Mouse (Mus musculus): ENCODE results near the gene Eif2b4. TPM values are rescaled to one million over a fixed set of nuclear protein-coding genes. Genes with fewer than 3 reads are reported as not detected.
"Not testable (repeated sequence)": the region's sequence is repeated elsewhere in the genome, so short reads cannot be mapped to it uniquely, and the experiment has no call there.

Gene Eif2b4
- polyA plus RNA-seq, 1 experiment from 2014 or later = 93.2 TPM

GRCm38 (mm10) chr5:31220448-31221303 is 27.4 kb upstream of the Eif2b4 start, which contains the start of gene Ppm1g:
Gene Ppm1g (minus strand): TSS chr5:31220687.
- H3K9me3 ChIP-seq (ENCODE audit: control insufficient read depth, low read length) = no peaks in the 10 kb centered on the region
- DNase-seq (ENCODE audit: low spot score) (peak; percentile 99), ATAC-seq (replicated peaks; ENCODE audit: low FRiP score) (peak; percentile 94)
- peak within 1 kb of the TSS; percentile 91 for H3K4me2 ChIP-seq
- H3K9ac ChIP-seq (ENCODE audit: low read depth, low read length) = peak within 1 kb of the TSS; percentile 96
- H3K4me1 ChIP-seq (replicated peaks; ENCODE audit: control insufficient read depth, insufficient read depth, low read length) = peaks cover 9% of the 10 kb centered on the region
- no peaks in the 10 kb centered on the region for H3K36me3 ChIP-seq (ENCODE audit: control insufficient read depth, insufficient read depth, low read length)
- WGBS = under 1% methylated on average over 68 of the region's 70 CpGs
- peak within 1 kb of the TSS; percentile 92 for H3K27ac ChIP-seq (ENCODE audit: low read depth, low read length)
- peak within 1 kb of the TSS; percentile 93 for H3K4me3 ChIP-seq (ENCODE audit: low read depth, low read length)
- H3K27me3 ChIP-seq (replicated peaks; ENCODE audit: control insufficient read depth, insufficient read depth, low read length) = no peaks in the 10 kb centered on the region

DNA sequence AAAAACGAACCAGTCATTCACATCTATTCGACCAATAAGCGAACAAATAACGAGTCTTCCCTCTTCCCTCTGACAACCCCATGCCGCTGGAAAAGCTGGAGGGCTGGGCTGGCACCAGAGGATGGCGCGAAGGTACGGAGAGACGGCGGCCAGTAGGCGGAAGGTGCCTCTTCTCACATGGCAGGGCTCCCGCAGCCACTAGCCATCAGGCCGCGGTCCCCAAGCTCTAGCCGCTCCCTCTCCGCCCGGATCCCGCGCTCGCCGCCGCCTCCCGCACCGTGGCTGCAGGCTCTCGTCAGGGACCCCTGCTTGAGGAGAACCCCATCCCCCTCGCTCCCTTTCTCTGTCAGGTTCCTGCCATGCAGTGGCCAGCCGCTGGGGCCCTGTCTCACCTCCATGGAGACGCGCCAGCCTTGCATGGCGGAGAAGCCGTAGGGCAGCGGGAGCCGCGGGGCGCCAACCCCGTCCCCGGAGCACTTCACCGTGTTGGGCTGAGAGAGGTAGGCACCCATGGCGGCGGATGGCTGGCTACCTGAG is 26.7 kb upstream of the Eif2b4 start:
- Histone ChIP-seq H3K4me2 (peak overlapping the region; percentile 91), H3K9me3 (ENCODE audit: control insufficient read depth, low read length) (no peaks in the 10 kb centered on the region), H3K4me3 (ENCODE audit: low read depth, low read length) (peak overlapping the region; percentile 93), H3K36me3 (ENCODE audit: control insufficient read depth, insufficient read depth, low read length) (no peaks in the 10 kb centered on the region), H3K27me3 (replicated peaks; ENCODE audit: control insufficient read depth, insufficient read depth, low read length) (no peaks in the 10 kb centered on the region), H3K4me1 (replicated peaks; ENCODE audit: control insufficient read depth, insufficient read depth, low read length) (peaks cover 9% of the 10 kb centered on the region), H3K9ac (ENCODE audit: low read depth, low read length) (peak overlapping the region; percentile 96), H3K27ac (ENCODE audit: low read depth, low read length) (peak overlapping the region; percentile 92)
- WGBS = under 1% methylated on average over 39 of the region's 40 CpGs
- ATAC-seq (replicated peaks; ENCODE audit: low FRiP score) = peak; percentile 52
- DNase-seq (ENCODE audit: low spot score) = no peak

GRCm38 (mm10) chr5:31219474-31219873 is 26.2 kb upstream of the Eif2b4 start:
- H3K27ac ChIP-seq (ENCODE audit: low read depth, low read length) = peak overlapping the region; percentile 92
- H3K4me1 ChIP-seq (replicated peaks; ENCODE audit: control insufficient read depth, insufficient read depth, low read length) = peaks cover 9% of the 10 kb centered on the region
- peak overlapping the region; percentile 96 for H3K9ac ChIP-seq (ENCODE audit: low read depth, low read length)
- peak overlapping the region; percentile 91 for H3K4me2 ChIP-seq
- peak overlapping the region; percentile 93 for H3K4me3 ChIP-seq (ENCODE audit: low read depth, low read length)
- no peaks in the 10 kb centered on the region for H3K9me3 ChIP-seq (ENCODE audit: control insufficient read depth, low read length)
- 1% methylated on average over 11 of the region's 11 CpGs for WGBS
- no peaks in the 10 kb centered on the region for H3K27me3 ChIP-seq (replicated peaks; ENCODE audit: control insufficient read depth, insufficient read depth, low read length)
- H3K36me3 ChIP-seq (ENCODE audit: control insufficient read depth, insufficient read depth, low read length) = no peaks in the 10 kb centered on the region
- DNase-seq (ENCODE audit: low spot score) (no peak), ATAC-seq (replicated peaks; ENCODE audit: low FRiP score) (no peak)

GRCm38 (mm10) chr5:31219070-31219469 is 25.8 kb upstream of the Eif2b4 start:
- Histone ChIP-seq H3K9ac (ENCODE audit: low read depth, low read length) (peak overlapping the region; percentile 55), H3K4me3 (ENCODE audit: low read depth, low read length) (peak overlapping the region; percentile 93), H3K27me3 (replicated peaks; ENCODE audit: control insufficient read depth, insufficient read depth, low read length) (no peaks in the 10 kb centered on the region), H3K4me2 (peak overlapping the region; percentile 91), H3K27ac (ENCODE audit: low read depth, low read length) (peak overlapping the region; percentile 92), H3K9me3 (ENCODE audit: control insufficient read depth, low read length) (no peaks in the 10 kb centered on the region), H3K36me3 (ENCODE audit: control insufficient read depth, insufficient read depth, low read length) (no peaks in the 10 kb centered on the region), H3K4me1 (replicated peaks; ENCODE audit: control insufficient read depth, insufficient read depth, low read length) (peaks cover 9% of the 10 kb centered on the region)
- ATAC-seq (replicated peaks; ENCODE audit: low FRiP score) = no peak
- no peak for DNase-seq (ENCODE audit: low spot score)
- WGBS = 5% methylated on average over 2 of the region's 2 CpGs

GRCm38 (mm10) chr5:31218294-31218693 is 25.1 kb upstream of the Eif2b4 start:
- Histone ChIP-seq H3K36me3 (ENCODE audit: control insufficient read depth, insufficient read depth, low read length) (no peaks in the 10 kb centered on the region), H3K27ac (ENCODE audit: low read depth, low read length) (peak overlapping the region; percentile 92), H3K9me3 (ENCODE audit: control insufficient read depth, low read length) (no peaks in the 10 kb centered on the region), H3K4me3 (ENCODE audit: low read depth, low read length) (peak overlapping the region; percentile 93), H3K4me1 (replicated peaks; ENCODE audit: control insufficient read depth, insufficient read depth, low read length) (peaks cover 9% of the 10 kb centered on the region), H3K27me3 (replicated peaks; ENCODE audit: control insufficient read depth, insufficient read depth, low read length) (no peaks in the 10 kb centered on the region), H3K9ac (ENCODE audit: low read depth, low read length) (no peak overlapping the region), H3K4me2 (peak overlapping the region; percentile 91)
- WGBS = 30% methylated on average over 7 of the region's 7 CpGs
- DNase-seq (ENCODE audit: low spot score) (no peak), ATAC-seq (replicated peaks; ENCODE audit: low FRiP score) (peak; percentile 54)

- WGBS = 74% methylated on average over 6 of the region's 6 CpGs
- H3K27me3 ChIP-seq (replicated peaks; ENCODE audit: control insufficient read depth, insufficient read depth, low read length); H3K36me3 ChIP-seq (ENCODE audit: control insufficient read depth, insufficient read depth, low read length); H3K4me3 ChIP-seq (ENCODE audit: low read depth, low read length); DNase-seq (ENCODE audit: low spot score); H3K4me1 ChIP-seq (replicated peaks; ENCODE audit: control insufficient read depth, insufficient read depth, low read length); H3K27ac ChIP-seq (ENCODE audit: low read depth, low read length); H3K4me2 ChIP-seq; ATAC-seq (replicated peaks; ENCODE audit: low FRiP score); H3K9me3 ChIP-seq (ENCODE audit: control insufficient read depth, low read length); H3K9ac ChIP-seq (ENCODE audit: low read depth, low read length): not testable (repeated sequence)
Measured at GRCm38 (mm10) chr5:31216554-31216953, 23.3 kb upstream of the Eif2b4 start.

DNA sequence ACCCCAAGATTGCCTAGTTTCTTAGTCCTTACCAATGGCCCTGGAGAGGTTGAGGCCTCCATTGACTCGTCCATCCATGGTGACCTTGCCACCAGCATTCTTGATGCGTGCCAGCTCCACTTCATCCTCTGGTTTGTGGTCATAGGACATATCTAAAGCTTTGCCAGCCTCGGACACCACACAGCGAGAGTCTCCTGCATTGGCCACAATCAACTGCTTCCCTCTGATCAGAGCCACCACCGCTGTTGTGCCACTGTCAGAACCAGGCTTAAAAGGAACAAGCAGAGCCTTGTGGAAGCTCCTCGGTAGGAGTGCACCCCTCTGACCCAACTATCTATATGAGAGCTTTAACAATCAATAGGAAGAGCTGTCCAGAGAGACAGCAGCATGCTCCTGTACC is 11.2 kb upstream of the Eif2b4 start:
- no peak overlapping the region for H3K9ac ChIP-seq (ENCODE audit: low read depth, low read length)
- H3K4me1 ChIP-seq (replicated peaks; ENCODE audit: control insufficient read depth, insufficient read depth, low read length) = peaks cover 20% of the 10 kb centered on the region
- peaks cover 5% of the 10 kb centered on the region for H3K9me3 ChIP-seq (ENCODE audit: control insufficient read depth, low read length)
- H3K27me3 ChIP-seq (replicated peaks; ENCODE audit: control insufficient read depth, insufficient read depth, low read length) = no peaks in the 10 kb centered on the region
- H3K36me3 ChIP-seq (ENCODE audit: control insufficient read depth, insufficient read depth, low read length) = peaks cover 45% of the 10 kb centered on the region
- no peak for DNase-seq (ENCODE audit: low spot score)
- H3K27ac ChIP-seq (ENCODE audit: low read depth, low read length) = no peak overlapping the region
- WGBS = 92% methylated on average over 6 of the region's 6 CpGs
- H3K4me2 ChIP-seq = no peak overlapping the region
- H3K4me3 ChIP-seq (ENCODE audit: low read depth, low read length) = no peak overlapping the region
- no peak for ATAC-seq (replicated peaks; ENCODE audit: low FRiP score)

DNA sequence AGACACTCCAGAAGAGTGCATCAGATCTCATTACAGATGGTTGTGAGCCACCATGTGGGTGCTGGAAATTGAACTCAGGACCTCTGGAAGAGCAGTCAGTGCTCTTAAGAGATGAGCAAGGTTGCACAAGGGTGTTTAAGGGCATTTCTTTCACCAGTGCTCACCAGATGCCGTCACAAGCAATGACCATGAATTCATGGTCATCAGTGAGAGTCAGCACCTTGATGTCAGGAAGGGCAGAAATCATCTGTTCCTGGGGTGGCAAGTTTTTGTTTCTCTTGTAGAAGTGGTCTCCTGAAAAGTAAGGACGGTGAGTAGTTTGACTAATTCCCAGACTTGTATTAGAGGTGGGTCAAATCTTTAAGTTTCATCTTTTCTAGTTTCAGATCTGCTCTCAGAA is 10.6 kb upstream of the Eif2b4 start:
- 88% methylated on average over 2 of the region's 2 CpGs for WGBS
- DNase-seq (ENCODE audit: low spot score) (no peak), ATAC-seq (replicated peaks; ENCODE audit: low FRiP score) (no peak)
- H3K4me1 ChIP-seq (replicated peaks; ENCODE audit: control insufficient read depth, insufficient read depth, low read length) = peaks cover 20% of the 10 kb centered on the region
- peaks cover 51% of the 10 kb centered on the region for H3K36me3 ChIP-seq (ENCODE audit: control insufficient read depth, insufficient read depth, low read length)
- H3K4me3 ChIP-seq (ENCODE audit: low read depth, low read length) = no peak overlapping the region
- H3K27me3 ChIP-seq (replicated peaks; ENCODE audit: control insufficient read depth, insufficient read depth, low read length) = no peaks in the 10 kb centered on the region
- no peak overlapping the region for H3K9ac ChIP-seq (ENCODE audit: low read depth, low read length)
- H3K9me3 ChIP-seq (ENCODE audit: control insufficient read depth, low read length) = peaks cover 5% of the 10 kb centered on the region
- H3K4me2 ChIP-seq = no peak overlapping the region
- H3K27ac ChIP-seq (ENCODE audit: low read depth, low read length) = no peak overlapping the region

Data from liver, embryonic 11.5 days (tissue).